Mouse (Mus musculus) megakaryocyte-erythroid progenitor cell, adult 5 weeks (primary cell): ENCODE data around the gene Krtap3-3. TPM values are rescaled to one million over a fixed set of nuclear protein-coding genes. Genes with fewer than 3 reads are reported as not detected.

Experiments
- polyA plus RNA-seq: library from polyadenylated mRNA; stranded (reverse); fragments of >175 nt; gene quantifications from 2 replicates; pipeline ENCODE4 v1.2.3, GENCODE M21; 2012

The Krtap3-3 gene
- polyA plus RNA-seq, result not detected in 2 replicates

GRCm38 (mm10) chr11:99550765-99551164, at the start of gene Krtap3-3:
Gene Krtap3-3, minus strand, starts transcription at chr11:99550865.

GRCm38 (mm10) chr11:99597742-99598141, 47.1 kb upstream of the Krtap3-3 start, which contains the start of gene Krtap9-3:
Gene Krtap9-3, minus strand, starts transcription at chr11:99598105.

GRCm38 (mm10) chr11:99590981-99591380, 40.3 kb upstream of the Krtap3-3 start, which contains the start of gene Krtap1-3:
Gene Krtap1-3, minus strand, starts transcription at chr11:99591339.

GRCm38 (mm10) chr11:99583245-99583704, 32.6 kb upstream of the Krtap3-3 start, which contains the start of gene Krtap1-4:
Gene Krtap1-4, minus strand, starts transcription at chr11:99583654.

GRCm38 (mm10) chr11:99580636-99581035, 30.0 kb upstream of the Krtap3-3 start, which contains the start of gene Krtap1-5:
Gene Krtap1-5, minus strand, starts transcription at chr11:99581016.

GRCm38 (mm10) chr11:99566530-99566929, 15.9 kb upstream of the Krtap3-3 start, which contains the start of gene Krtap3-1:
Gene Krtap3-1, minus strand, starts transcription at chr11:99566630.

GRCm38 (mm10) chr11:99559366-99559765, 8.7 kb upstream of the Krtap3-3 start, which contains the start of gene Gm11939:
Gene Gm11939, minus strand, starts transcription at chr11:99559466.

GRCm38 (mm10) chr11:99556753-99557152, 6.1 kb upstream of the Krtap3-3 start, which contains the start of gene Krtap3-2:
Gene Krtap3-2, minus strand, starts transcription at chr11:99556853.

GRCm38 (mm10) chr11:99521288-99521860, 29.3 kb downstream of the Krtap3-3 start, which contains the start of gene Krt39:
Gene Krt39, minus strand, starts transcription at chr11:99521338.

Other genes with a start within 250 kb of the Krtap3-3 start
- gene Krt25, start 227.9 kb downstream of the Krtap3-3 start, polyA plus RNA-seq, result not detected in 2 replicates
- not detected in 2 replicates for gene Krt26, start 212.9 kb downstream of the Krtap3-3 start, polyA plus RNA-seq
- gene Krt27, start 199.8 kb downstream of the Krtap3-3 start, polyA plus RNA-seq, result not detected in 2 replicates
- not detected in 2 replicates for gene Krt28, start 176.0 kb downstream of the Krtap3-3 start, polyA plus RNA-seq
- 6.8 and 8.4 TPM in 2 replicates for gene Krt10, start 161.5 kb downstream of the Krtap3-3 start, polyA plus RNA-seq
- gene Krt12, start 128.6 kb downstream of the Krtap3-3 start, polyA plus RNA-seq, result not detected in 2 replicates
- not detected in 2 replicates for gene Krt20, start 112.7 kb downstream of the Krtap3-3 start, polyA plus RNA-seq
- not detected in 2 replicates for gene Krt23, start 57.7 kb downstream of the Krtap3-3 start, polyA plus RNA-seq
- gene Krt39, start 29.5 kb downstream of the Krtap3-3 start, polyA plus RNA-seq, result not detected in 2 replicates
- gene Krt40, start 7.7 kb downstream of the Krtap3-3 start, polyA plus RNA-seq, result not detected in 2 replicates
- not detected in 2 replicates for gene Krtap3-2, start 6.0 kb upstream of the Krtap3-3 start, polyA plus RNA-seq
- gene Gm11939, start 8.6 kb upstream of the Krtap3-3 start, polyA plus RNA-seq, result not detected in 2 replicates
- not detected in 2 replicates for gene Krtap3-1, start 15.8 kb upstream of the Krtap3-3 start, polyA plus RNA-seq
- not detected in 2 replicates for gene Krtap1-5, start 30.2 kb upstream of the Krtap3-3 start, polyA plus RNA-seq
- gene Krtap1-4, start 32.8 kb upstream of the Krtap3-3 start, polyA plus RNA-seq, result not detected in 2 replicates
- not detected in 2 replicates for gene Krtap1-3, start 40.5 kb upstream of the Krtap3-3 start, polyA plus RNA-seq
- gene Krtap9-3, start 47.2 kb upstream of the Krtap3-3 start, polyA plus RNA-seq, result not detected in 2 replicates
- not detected in 2 replicates for gene Gm11938, start 52.4 kb upstream of the Krtap3-3 start, polyA plus RNA-seq
- not detected in 2 replicates for gene Gm11937, start 59.3 kb upstream of the Krtap3-3 start, polyA plus RNA-seq
- not detected in 2 replicates for gene Krtap2-4, start 64.0 kb upstream of the Krtap3-3 start, polyA plus RNA-seq
- gene Gm11562, start 69.6 kb upstream of the Krtap3-3 start, polyA plus RNA-seq, result not detected in 2 replicates
- 0.11 TPM in 1 of 2 replicates, not detected in the other for gene Krtap4-1, start 77.4 kb upstream of the Krtap3-3 start, polyA plus RNA-seq
- gene Krtap4-2, start 84.2 kb upstream of the Krtap3-3 start, polyA plus RNA-seq, result not detected in 2 replicates
- gene Krtap4-7, start 93.2 kb upstream of the Krtap3-3 start, polyA plus RNA-seq, result not detected in 2 replicates
- not detected in 2 replicates for gene Gm11555, start 99.4 kb upstream of the Krtap3-3 start, polyA plus RNA-seq
- not detected in 2 replicates for gene Gm11563, start 108.1 kb upstream of the Krtap3-3 start, polyA plus RNA-seq
- gene Krtap4-6, start 115.1 kb upstream of the Krtap3-3 start, polyA plus RNA-seq, result 0.08 TPM in 1 of 2 replicates, not detected in the other
- gene Gm14190, start 139.9 kb upstream of the Krtap3-3 start, polyA plus RNA-seq, result not detected in 2 replicates
- gene Gm14180, start 183.4 kb upstream of the Krtap3-3 start, polyA plus RNA-seq, result not detected in 2 replicates
- not detected in 2 replicates for gene Gm11595, start 222.0 kb upstream of the Krtap3-3 start, polyA plus RNA-seq
- not detected in 2 replicates for gene Krtap4-8, start 229.8 kb upstream of the Krtap3-3 start, polyA plus RNA-seq
- gene Krtap4-9, start 234.3 kb upstream of the Krtap3-3 start, polyA plus RNA-seq, result not detected in 2 replicates
- gene Gm11596, start 242.6 kb upstream of the Krtap3-3 start, polyA plus RNA-seq, result not detected in 2 replicates
- gene Gm11569, start 248.1 kb upstream of the Krtap3-3 start, polyA plus RNA-seq, result not detected in 2 replicates